Mouse (Mus musculus) testis, adult 2 months (tissue): ENCODE data around the gene Gnb1. TPM values are rescaled to one million over a fixed set of nuclear protein-coding genes. Genes with fewer than 3 reads are reported as not detected.

Source experiments
- H3K27ac ChIP-seq: fragments of 200-500 bp; 2 replicates; pipeline ENCODE4 v1.5.1; 2012; ENCODE audit warnings: low read depth, low read length; ENCODE audit not compliant: control insufficient read depth, insufficient read depth
- H3K27me3 ChIP-seq: fragments of 200-500 bp; 2 replicates; pipeline ENCODE4 v1.6.1; 2012; ENCODE audit warnings: mild to moderate bottlenecking, low read length, moderate library complexity; ENCODE audit not compliant: control insufficient read depth, insufficient read depth
- H3K36me3 ChIP-seq: fragments of 200-500 bp; 2 replicates; pipeline ENCODE4 v1.6.1; 2012; ENCODE audit warnings: mild to moderate bottlenecking, low read length; ENCODE audit not compliant: control insufficient read depth, insufficient read depth
- H3K4me1 ChIP-seq: fragments of 200-500 bp; 2 replicates; pipeline ENCODE4 v1.6.1; 2012; ENCODE audit warnings: low read length; ENCODE audit not compliant: control insufficient read depth, insufficient read depth
- H3K4me3 ChIP-seq: fragments of 200-500 bp; 2 replicates; pipeline ENCODE4 v1.5.1; 2012; ENCODE audit warnings: low read depth, mild to moderate bottlenecking, low read length, moderate library complexity, mixed read lengths; ENCODE audit not compliant: control insufficient read depth
- CTCF ChIP-seq: fragments of 200-500 bp; IDR thresholded peaks from 2 replicates; pipeline ENCODE4 v1.5.1; 2012; ENCODE audit warnings: low read depth, mild to moderate bottlenecking, inconsistent platforms, low read length, moderate library complexity; ENCODE audit not compliant: control insufficient read depth, insufficient read depth, insufficient replicate concordance
- POLR2A ChIP-seq: fragments of 200-500 bp; IDR thresholded peaks from 2 replicates; pipeline ENCODE4 v1.6.1; 2012; ENCODE audit warnings: low read depth, mild to moderate bottlenecking, inconsistent platforms, low read length, moderate library complexity; ENCODE audit not compliant: control insufficient read depth
- polyA plus RNA-seq: library from polyadenylated mRNA; depleted of rRNA; stranded (reverse); fragments of >200 nt; gene quantifications from 2 replicates; pipeline ENCODE4 v1.2.3, GENCODE M21; 2012; rRNA removed

Gnb1 gene
- polyA plus RNA-seq, 1 experiment, result 422 TPM

GRCm38 (mm10) chr4:155606825-155607224, 115.7 kb downstream of the Gnb1 start:
- Histone ChIP-seq H3K4me3 (no peak overlapping the region), H3K4me1 (peaks cover 3% of the 10 kb centered on the region), H3K27me3 (no peaks in the 10 kb centered on the region), H3K36me3 (no peaks in the 10 kb centered on the region; the same call in 1 of the 2 replicates), H3K27ac (no peak overlapping the region)
- TF ChIP-seq POLR2A (no peak), CTCF (no peak)

Other genes with a start within 250 kb of the Gnb1 start
- gene Faap20, start 241.6 kb upstream of the Gnb1 start, polyA plus RNA-seq, result 12.4 and 12.7 TPM in 2 replicates
- 16.5 and 21.1 TPM in 2 replicates for gene Prkcz, start 130.0 kb upstream of the Gnb1 start, polyA plus RNA-seq
- gene Gabrd, start 93.2 kb upstream of the Gnb1 start, polyA plus RNA-seq, result 0.17 and 0.26 TPM in 2 replicates
- 79.6 and 79.9 TPM in 2 replicates for gene Cfap74, start 82.2 kb upstream of the Gnb1 start, polyA plus RNA-seq
- 24.8 and 30.0 TPM in 2 replicates for gene Tmem52, start 22.2 kb upstream of the Gnb1 start, polyA plus RNA-seq
- 43.1 and 48.9 TPM in 2 replicates for gene Nadk, start 71.0 kb downstream of the Gnb1 start, polyA plus RNA-seq
- 3.2 and 3.5 TPM in 2 replicates for gene Slc35e2, start 110.1 kb downstream of the Gnb1 start, polyA plus RNA-seq
- gene Cdk11b, start 133.5 kb downstream of the Gnb1 start, polyA plus RNA-seq, result 23.6 and 29.9 TPM in 2 replicates
- gene Gm10563, start 154.0 kb downstream of the Gnb1 start, polyA plus RNA-seq, result not detected in 2 replicates
- 3.7 and 5.9 TPM in 2 replicates for gene Mmp23, start 162.0 kb downstream of the Gnb1 start, polyA plus RNA-seq
- gene Mib2, start 177.8 kb downstream of the Gnb1 start, polyA plus RNA-seq, result 39.3 and 40.6 TPM in 2 replicates
- gene Fndc10, start 203.0 kb downstream of the Gnb1 start, polyA plus RNA-seq, result 2.7 and 3.3 TPM in 2 replicates
- 34.6 and 37.4 TPM in 2 replicates for gene Ssu72, start 213.4 kb downstream of the Gnb1 start, polyA plus RNA-seq
- gene Tmem240, start 243.4 kb downstream of the Gnb1 start, polyA plus RNA-seq, result 1.5 and 1.8 TPM in 2 replicates